Mouse (Mus musculus): ENCODE measurements around the gene Mvb12a. TPM values are rescaled to one million over a fixed set of nuclear protein-coding genes. Genes with fewer than 3 reads are reported as not detected.

Gene Mvb12a
- polyA plus RNA-seq, 1 experiment from 2014 or later, result 56.9 TPM

GRCm38 (mm10) chr8:71569366-71570290 is 26.9 kb downstream of the Mvb12a start:
- Histone ChIP-seq H3K4me3 (peak overlapping the region; percentile 61), H3K36me3 (no peaks in the 10 kb centered on the region), H3K27ac (replicated peaks) (peak overlapping the region; percentile 86), H3K9ac (replicated peaks) (peak overlapping the region; percentile 67), H3K9me3 (no peaks in the 10 kb centered on the region), H3K4me2 (replicated peaks) (peak overlapping the region; percentile 49), H3K27me3 (no peaks in the 10 kb centered on the region), H3K4me1 (peaks cover 45% of the 10 kb centered on the region)
- peak; percentile 81 for ATAC-seq (replicated peaks)
- WGBS, result under 1% methylated on average over 51 of the region's 51 CpGs

- H3K36me3 ChIP-seq, result no peaks in the 10 kb centered on the region
- peak; percentile 92 for ATAC-seq (replicated peaks)
- H3K4me2 ChIP-seq (replicated peaks), result peak overlapping the region; percentile 49
- H3K9me3 ChIP-seq, result no peaks in the 10 kb centered on the region
- peaks cover 46% of the 10 kb centered on the region for H3K4me1 ChIP-seq
- H3K27me3 ChIP-seq, result no peaks in the 10 kb centered on the region
- under 1% methylated on average over 41 of the region's 41 CpGs for WGBS
- peak overlapping the region; percentile 86 for H3K27ac ChIP-seq (replicated peaks)
- H3K4me3 ChIP-seq, result peak overlapping the region; percentile 61
- H3K9ac ChIP-seq (replicated peaks), result peak overlapping the region; percentile 67
Measured at GRCm38 (mm10) chr8:71570291-71570954, 27.7 kb downstream of the Mvb12a start.

- no peak for ATAC-seq (replicated peaks)
- H3K4me2 ChIP-seq (replicated peaks), result peak overlapping the region; percentile 49
- no peaks in the 10 kb centered on the region for H3K9me3 ChIP-seq
- H3K9ac ChIP-seq (replicated peaks), result no peak overlapping the region
- H3K36me3 ChIP-seq, result no peaks in the 10 kb centered on the region
- peak overlapping the region; percentile 70 for H3K27ac ChIP-seq (replicated peaks)
- H3K27me3 ChIP-seq, result no peaks in the 10 kb centered on the region
- WGBS, result 79% methylated on average over 2 of the region's 2 CpGs
- H3K4me3 ChIP-seq, result peak overlapping the region; percentile 61
- peaks cover 46% of the 10 kb centered on the region for H3K4me1 ChIP-seq
Measured at GRCm38 (mm10) chr8:71572077-71572476, 29.4 kb downstream of the Mvb12a start.

GRCm38 (mm10) chr8:71572847-71573633 is 30.3 kb downstream of the Mvb12a start:
- H3K27me3 ChIP-seq, result no peaks in the 10 kb centered on the region
- no peaks in the 10 kb centered on the region for H3K36me3 ChIP-seq
- no peak for ATAC-seq (replicated peaks)
- peaks cover 46% of the 10 kb centered on the region for H3K4me1 ChIP-seq
- peak overlapping the region; percentile 17 for H3K9ac ChIP-seq (replicated peaks)
- WGBS, result 38% methylated on average over 9 of the region's 9 CpGs
- H3K4me3 ChIP-seq, result peak overlapping the region; percentile 15
- H3K4me2 ChIP-seq (replicated peaks), result peak overlapping the region; percentile 49
- no peaks in the 10 kb centered on the region for H3K9me3 ChIP-seq
- H3K27ac ChIP-seq (replicated peaks), result peak overlapping the region; percentile 70

GRCm38 (mm10) chr8:71574426-71574825 is 31.7 kb downstream of the Mvb12a start:
- no peak overlapping the region for H3K4me3 ChIP-seq
- no peaks in the 10 kb centered on the region for H3K36me3 ChIP-seq
- ATAC-seq (replicated peaks), result no peak
- H3K4me2 ChIP-seq (replicated peaks), result no peak overlapping the region
- H3K27me3 ChIP-seq, result no peaks in the 10 kb centered on the region
- no peak overlapping the region; the same call in 1 of the 2 replicates for H3K27ac ChIP-seq (replicated peaks)
- H3K9ac ChIP-seq (replicated peaks), result no peak overlapping the region
- WGBS, result 65% methylated on average over 7 of the region's 7 CpGs
- peaks cover 34% of the 10 kb centered on the region for H3K4me1 ChIP-seq
- H3K9me3 ChIP-seq, result no peaks in the 10 kb centered on the region

- no peak overlapping the region for H3K27ac ChIP-seq (replicated peaks)
- no peak for ATAC-seq (replicated peaks)
- H3K36me3 ChIP-seq, result no peaks in the 10 kb centered on the region
- no peak overlapping the region for H3K9ac ChIP-seq (replicated peaks)
- 79% methylated on average over 1 of the region's 1 CpGs for WGBS
- H3K27me3 ChIP-seq, result no peaks in the 10 kb centered on the region
- H3K9me3 ChIP-seq, result no peaks in the 10 kb centered on the region
- H3K4me2 ChIP-seq (replicated peaks), result no peak overlapping the region
- peaks cover 39% of the 10 kb centered on the region for H3K4me1 ChIP-seq
- no peak overlapping the region for H3K4me3 ChIP-seq
Measured at GRCm38 (mm10) chr8:71575020-71575419, 32.3 kb downstream of the Mvb12a start.

GRCm38 (mm10) chr8:71577856-71578387 is 35.2 kb downstream of the Mvb12a start:
- Histone ChIP-seq H3K9ac (replicated peaks) (no peak overlapping the region), H3K4me2 (replicated peaks) (no peak overlapping the region), H3K27ac (replicated peaks) (no peak overlapping the region), H3K27me3 (no peaks in the 10 kb centered on the region), H3K4me3 (no peak overlapping the region), H3K36me3 (peaks cover 12% of the 10 kb centered on the region; the same call in 1 of the 2 replicates), H3K9me3 (no peaks in the 10 kb centered on the region), H3K4me1 (peaks cover 24% of the 10 kb centered on the region)
- WGBS, result 72% methylated on average over 4 of the region's 4 CpGs
- ATAC-seq (replicated peaks), result no peak

GRCm38 (mm10) chr8:71579009-71579408 is 36.3 kb downstream of the Mvb12a start:
- peaks cover 17% of the 10 kb centered on the region for H3K4me1 ChIP-seq
- no peak for ATAC-seq (replicated peaks)
- H3K4me3 ChIP-seq, result no peak overlapping the region
- 79% methylated on average over 1 of the region's 1 CpGs for WGBS
- no peaks in the 10 kb centered on the region for H3K9me3 ChIP-seq
- no peak overlapping the region for H3K4me2 ChIP-seq (replicated peaks)
- H3K9ac ChIP-seq (replicated peaks), result no peak overlapping the region
- no peak overlapping the region for H3K27ac ChIP-seq (replicated peaks)
- no peaks in the 10 kb centered on the region for H3K27me3 ChIP-seq
- peaks cover 15% of the 10 kb centered on the region; the same call in 1 of the 2 replicates for H3K36me3 ChIP-seq

GRCm38 (mm10) chr8:71579476-71579875 is 36.8 kb downstream of the Mvb12a start:
- no peaks in the 10 kb centered on the region for H3K27me3 ChIP-seq

GRCm38 (mm10) chr8:71580201-71580600 is 37.5 kb downstream of the Mvb12a start:
- Histone ChIP-seq H3K27ac (replicated peaks) (no peak overlapping the region), H3K4me1 (peaks cover 11% of the 10 kb centered on the region), H3K36me3 (peaks cover 27% of the 10 kb centered on the region; the same call in 1 of the 2 replicates), H3K9ac (replicated peaks) (no peak overlapping the region), H3K4me2 (replicated peaks) (no peak overlapping the region), H3K4me3 (no peak overlapping the region), H3K9me3 (no peaks in the 10 kb centered on the region), H3K27me3 (no peaks in the 10 kb centered on the region)
- ATAC-seq (replicated peaks), result no peak
- 21% methylated on average over 9 of the region's 9 CpGs for WGBS

More at GRCm38 (mm10) chr8:71579476-71579875, 36.8 kb downstream of the Mvb12a start:
- Histone ChIP-seq H3K27ac (replicated peaks) (0 out of 2 replicates have a peak overlapping the region, but pooled peaks have one; percentile 27), H3K9ac (replicated peaks) (no peak overlapping the region), H3K36me3 (peaks cover 20% of the 10 kb centered on the region; the same call in 1 of the 2 replicates), H3K4me2 (replicated peaks) (no peak overlapping the region), H3K4me3 (no peak overlapping the region), H3K4me1 (peaks cover 13% of the 10 kb centered on the region), H3K9me3 (no peaks in the 10 kb centered on the region)
- 80% methylated on average over 14 of the region's 14 CpGs for WGBS
- no peak for ATAC-seq (replicated peaks)

GRCm38 (mm10) chr8:71586891-71587290 is 44.2 kb downstream of the Mvb12a start:
- no peak; the same call in 1 of the 2 replicates for ATAC-seq (replicated peaks)
- no peak overlapping the region for H3K4me2 ChIP-seq (replicated peaks)

More at GRCm38 (mm10) chr8:71586891-71587290, 44.2 kb downstream of the Mvb12a start:
- Histone ChIP-seq H3K36me3 (peaks cover 32% of the 10 kb centered on the region; the same call in 1 of the 2 replicates), H3K9ac (replicated peaks) (no peak overlapping the region), H3K4me1 (peaks cover 10% of the 10 kb centered on the region), H3K9me3 (no peaks in the 10 kb centered on the region), H3K4me3 (no peak overlapping the region), H3K27ac (replicated peaks) (no peak overlapping the region), H3K27me3 (no peaks in the 10 kb centered on the region)
- 83% methylated on average over 2 of the region's 2 CpGs for WGBS

All from forebrain, embryonic 15.5 days (tissue).